Mouse (Mus musculus): Measurements from ENCODE around the gene Chrna5.

DNA sequence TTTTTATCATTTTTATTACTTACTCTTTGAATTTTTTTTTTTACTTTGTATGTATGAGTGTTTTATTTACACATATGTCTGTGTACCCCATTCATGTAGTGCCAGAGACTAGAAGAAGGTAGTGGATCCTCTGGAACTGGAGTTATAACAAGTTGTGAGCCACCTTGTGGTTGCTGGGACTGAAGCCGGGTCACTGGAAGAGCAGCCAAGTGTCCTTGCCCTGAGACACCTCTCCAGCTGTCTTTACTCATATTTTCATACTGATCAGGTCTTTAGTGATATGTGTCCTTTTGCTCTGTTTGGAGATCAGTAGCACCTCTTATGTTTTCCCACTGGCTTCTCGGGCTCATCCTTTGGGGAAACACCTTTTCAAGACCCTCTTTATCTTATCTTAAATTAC is 36.2 kb upstream of the Chrna5 start:
- TF ChIP-seq CTCF (IDR thresholded peaks at IDR 0.05; ENCODE audit: low read depth) (peak; percentile 18; the same call in 1 of the 2 replicates), EP300 (optimal IDR thresholded peaks at IDR 0.05) (no peak)

Measured in stomach, postnatal 0 days (tissue).